Mouse (Mus musculus) hindlimb bud, embryonic 11.5 days (tissue): ENCODE data around the gene Oas1c.

Experiments
- DNase-seq: peaks from one replicate; pipeline ENCODE4 v3.0.0-alpha.2; 2012; ENCODE audit warnings: low read depth, low spot score; ENCODE audit errors: extremely low spot score

The Oas1c gene

DNA sequence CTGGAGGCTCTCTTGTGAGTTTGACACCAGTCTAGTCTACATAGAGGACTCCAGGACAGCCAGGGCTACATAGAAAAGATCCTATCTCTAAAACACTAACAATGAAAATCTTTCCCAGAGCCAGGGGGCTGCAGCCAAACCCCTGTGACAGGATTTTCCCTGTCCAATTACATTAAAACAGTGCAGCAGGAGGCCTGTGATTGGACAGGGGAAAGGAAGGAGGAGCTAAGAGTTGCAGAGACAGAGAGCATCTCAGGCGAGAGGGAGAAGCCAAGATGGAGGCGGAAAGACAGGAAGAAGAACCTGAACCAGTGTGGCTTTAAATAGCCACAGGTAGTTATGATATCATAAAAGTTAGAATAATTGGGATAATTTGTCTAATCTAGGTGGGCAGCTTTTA lies 29.9 kb downstream of the Oas1c start:
- DNase-seq: no peak

GRCm38 (mm10) chr5:120781646-120782045 lies 30.7 kb downstream of the Oas1c start:
- DNase-seq: no peak

DNA sequence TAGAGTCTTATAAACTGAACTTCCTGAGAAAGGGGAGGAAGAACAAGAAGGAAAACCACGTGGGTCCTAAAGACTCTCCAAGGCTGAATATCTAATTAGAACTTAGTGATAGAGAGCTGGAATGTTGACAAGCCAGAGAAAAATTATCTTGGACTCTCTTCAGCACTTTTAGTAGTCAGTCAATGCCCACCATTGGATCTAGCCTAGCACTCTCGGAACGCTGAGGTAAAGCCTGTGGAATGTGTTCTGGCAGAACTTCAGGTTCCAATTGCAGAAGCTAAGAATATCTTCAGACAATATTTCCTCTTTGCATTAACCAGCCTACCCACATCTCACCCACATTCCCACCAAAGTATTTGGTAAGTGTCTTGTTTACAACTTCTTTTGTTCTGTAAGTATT lies 32.4 kb downstream of the Oas1c start:
- no peak for DNase-seq

DNA sequence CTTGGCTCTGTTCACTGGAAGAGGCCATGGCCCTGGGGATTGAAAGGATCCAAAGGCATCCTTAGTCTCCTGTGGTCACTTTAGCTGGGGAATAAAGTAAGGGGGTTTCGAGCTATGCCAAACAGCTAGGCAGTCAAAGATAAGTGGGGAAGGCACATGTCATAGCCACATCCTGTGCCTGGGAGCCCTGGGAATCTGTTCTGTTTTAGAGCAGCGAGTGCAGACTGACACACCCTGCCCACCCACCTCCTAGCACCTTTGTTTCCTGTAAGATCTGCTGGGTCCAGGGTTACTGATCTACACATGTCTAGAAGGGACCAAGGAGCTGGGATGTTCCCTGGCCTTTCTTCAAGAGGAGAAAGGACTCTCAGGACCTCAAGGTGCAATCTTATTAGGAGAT lies 33.4 kb downstream of the Oas1c start:
- DNase-seq: no peak

DNA sequence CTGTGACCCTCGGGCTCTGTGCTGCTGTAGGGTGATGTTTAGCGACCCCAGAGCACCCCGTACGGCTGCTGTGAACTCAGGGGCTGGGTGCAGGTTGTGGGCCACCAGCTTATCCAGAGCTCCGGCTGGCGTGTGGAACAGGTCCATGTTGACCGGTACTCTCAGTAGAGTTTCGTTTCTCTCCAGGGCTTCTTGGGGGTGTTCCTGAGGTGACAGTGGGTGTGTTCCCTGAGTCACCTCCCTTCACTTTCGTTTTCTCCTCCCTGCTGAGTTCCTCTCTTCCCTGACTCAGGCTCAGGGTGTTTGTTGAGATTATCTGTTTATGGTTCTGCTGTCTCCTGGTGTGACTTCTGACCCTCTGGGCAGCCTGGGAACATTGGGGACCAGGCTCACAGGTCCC lies 34.8 kb downstream of the Oas1c start, which contains the start of gene Oas3:
Gene Oas3, minus strand, starts transcription at position 184 of the 400 bp plus-strand sequence.
- no peak for DNase-seq

DNA sequence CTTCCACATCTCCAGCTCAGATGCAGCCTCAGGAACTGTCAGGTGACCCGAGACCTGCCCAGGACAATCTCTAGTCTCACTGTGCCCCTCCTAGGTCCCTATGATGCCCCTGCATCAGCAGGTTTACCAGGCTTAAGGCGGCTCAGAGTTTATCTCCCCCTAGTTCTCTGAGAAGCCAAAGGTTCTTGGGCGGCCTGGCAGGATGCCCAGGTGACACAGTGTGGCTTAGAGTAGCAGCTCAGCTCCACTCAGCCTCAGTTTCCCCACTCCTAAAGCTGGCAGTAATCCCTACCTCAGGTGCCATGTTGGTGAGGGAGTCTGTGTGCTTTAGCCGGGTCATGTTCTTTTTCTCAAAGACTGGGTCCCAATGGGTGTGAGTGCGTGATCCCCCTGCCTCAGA lies 35.5 kb downstream of the Oas1c start:
- no peak for DNase-seq

GRCm38 (mm10) chr5:120775287-120775985 lies 36.9 kb downstream of the Oas1c start:
- DNase-seq: no peak

- no peak for DNase-seq
These were observed 42.9 kb downstream of the Oas1c start for GRCm38 (mm10) chr5:120769396-120769795.

- DNase-seq: no peak
These were observed 47.3 kb downstream of the Oas1c start for GRCm38 (mm10) chr5:120765010-120765409.

GRCm38 (mm10) chr5:120761901-120762300 lies 50.4 kb downstream of the Oas1c start:
- no peak for DNase-seq

DNA sequence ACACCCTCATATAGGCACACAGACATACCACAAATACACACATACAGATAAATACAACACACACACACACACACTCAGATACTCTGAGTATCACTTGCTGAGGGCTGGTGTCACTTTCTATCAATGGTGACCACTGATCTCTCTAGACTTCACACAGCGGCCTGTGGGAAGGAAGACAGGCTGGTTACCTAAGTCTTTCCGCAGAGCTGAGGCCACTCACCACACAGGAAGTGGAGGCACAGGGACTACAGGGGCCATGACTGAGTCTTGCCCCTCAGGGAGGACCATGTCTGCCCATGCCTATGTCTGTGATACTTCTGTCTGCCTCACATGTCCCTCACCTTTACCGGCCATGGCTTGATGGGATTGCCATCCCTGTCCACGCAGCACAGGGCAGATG lies 58.1 kb downstream of the Oas1c start:
- DNase-seq: no peak

DNA sequence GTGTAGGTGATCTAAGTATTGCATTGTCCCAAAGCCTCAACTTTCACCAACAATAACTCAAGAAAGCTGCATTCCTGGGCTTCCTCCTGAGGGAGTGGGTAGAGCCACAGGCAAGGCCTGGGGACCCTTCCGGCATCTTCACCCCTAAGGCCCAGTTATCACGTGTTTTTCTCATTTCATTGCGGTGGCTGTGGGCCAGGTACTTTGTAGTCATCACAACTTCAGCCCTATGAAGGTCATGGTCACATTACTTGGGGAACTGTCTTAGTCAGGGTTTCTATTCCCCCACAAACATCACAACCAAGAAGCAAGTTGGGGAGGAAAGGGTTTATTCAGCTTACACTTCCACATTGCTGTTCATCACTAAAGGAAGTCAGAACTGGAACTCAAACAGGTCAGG lies 59.5 kb downstream of the Oas1c start:
- DNase-seq: no peak

GRCm38 (mm10) chr5:120751206-120751605 lies 61.1 kb downstream of the Oas1c start:
- DNase-seq: no peak
